Mouse (Mus musculus): ENCODE measurements around the gene Mslnl.
A peak's percentile ranks its signal among the peaks of the same experiment; 100 is the strongest.
"Not testable (repeated sequence)": the region's sequence is repeated elsewhere in the genome, so short reads cannot be mapped to it uniquely, and the experiment has no call there.

Mslnl gene

DNA sequence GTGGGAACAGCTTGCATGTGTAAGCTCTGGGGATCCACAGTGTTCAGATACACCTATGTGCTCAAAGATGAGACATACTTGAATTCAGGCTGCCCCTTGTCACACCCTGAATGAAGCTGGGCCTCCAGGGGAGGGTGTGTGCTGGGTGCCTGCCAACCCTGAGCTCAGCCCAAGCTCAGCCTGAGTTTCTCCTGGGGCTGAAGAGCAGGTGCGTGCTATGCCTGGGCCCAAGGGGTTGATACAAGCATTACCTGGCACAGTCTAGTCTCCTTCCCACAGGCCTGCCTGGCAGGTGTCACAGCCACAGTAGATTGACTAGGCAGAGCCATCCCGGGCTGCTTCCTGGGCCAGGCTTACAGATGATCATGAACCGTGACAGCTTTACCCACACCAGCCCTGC, at the start of gene Mslnl:
Mslnl (plus strand) TSS at position 298 of the 400 bp plus-strand sequence.
- no peak for DNase-seq (ENCODE audit: low spot score)

DNA sequence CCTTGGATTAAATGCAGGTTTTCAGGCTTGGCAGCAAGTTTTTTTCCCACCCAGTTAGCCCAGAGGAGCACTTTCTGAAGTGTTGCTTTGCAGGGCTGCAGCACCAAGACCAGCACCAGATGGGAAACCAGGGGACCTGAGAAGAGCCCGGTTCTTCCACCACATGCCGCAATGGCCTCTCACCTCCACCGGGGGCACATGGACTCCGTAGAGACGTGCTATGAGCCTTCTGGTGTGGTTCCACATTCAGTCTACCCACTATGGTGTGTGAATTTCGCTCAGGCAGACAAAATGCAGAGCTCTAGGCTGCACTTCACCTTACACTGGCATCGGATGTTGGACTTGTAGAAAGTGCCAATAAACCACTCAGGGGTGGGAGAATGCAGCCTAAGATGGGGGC, 49.5 kb upstream of the Mslnl start:
- DNase-seq (ENCODE audit: low spot score): no peak

DNA sequence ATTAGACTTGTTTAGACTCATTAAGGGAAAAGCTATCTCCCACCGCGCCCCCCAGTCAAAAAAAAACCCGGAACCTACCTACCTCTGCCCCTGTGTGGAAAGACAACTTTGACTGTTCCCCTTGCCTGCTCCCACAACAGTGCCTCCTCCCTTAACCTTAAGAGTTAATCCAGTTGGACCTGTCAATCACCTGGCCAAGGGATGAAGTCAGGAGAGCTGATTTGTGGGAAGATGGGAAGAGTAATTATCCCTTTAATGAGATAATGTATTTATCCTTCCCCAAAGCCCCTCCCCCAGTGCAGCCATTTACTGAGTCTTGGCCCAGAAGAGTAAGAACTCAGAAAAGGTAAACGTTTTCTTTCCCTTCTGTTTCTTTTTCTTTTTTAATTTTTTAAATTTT, 46.9 kb upstream of the Mslnl start:
- no peak for DNase-seq (ENCODE audit: low spot score)

DNA sequence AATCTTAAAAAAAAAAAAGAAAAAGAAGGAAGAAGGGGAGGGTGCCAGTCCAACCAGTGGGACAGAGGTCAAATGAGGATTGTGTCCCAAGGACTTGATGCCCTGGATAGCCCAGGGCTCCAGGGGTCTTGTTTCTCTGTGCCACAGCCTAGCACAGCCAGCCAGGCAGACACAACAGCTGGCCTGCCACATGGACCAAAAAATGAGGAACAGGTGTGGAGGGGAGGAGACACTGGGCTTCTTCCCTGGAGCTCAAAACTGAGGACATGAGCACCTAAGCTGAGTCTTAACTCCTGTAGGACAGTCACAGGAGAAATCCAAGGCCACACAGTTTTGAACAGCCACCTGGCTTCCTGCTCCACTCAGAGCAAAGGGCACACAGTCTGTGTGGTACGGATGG, 39.6 kb upstream of the Mslnl start:
- no peak for DNase-seq (ENCODE audit: low spot score)

DNA sequence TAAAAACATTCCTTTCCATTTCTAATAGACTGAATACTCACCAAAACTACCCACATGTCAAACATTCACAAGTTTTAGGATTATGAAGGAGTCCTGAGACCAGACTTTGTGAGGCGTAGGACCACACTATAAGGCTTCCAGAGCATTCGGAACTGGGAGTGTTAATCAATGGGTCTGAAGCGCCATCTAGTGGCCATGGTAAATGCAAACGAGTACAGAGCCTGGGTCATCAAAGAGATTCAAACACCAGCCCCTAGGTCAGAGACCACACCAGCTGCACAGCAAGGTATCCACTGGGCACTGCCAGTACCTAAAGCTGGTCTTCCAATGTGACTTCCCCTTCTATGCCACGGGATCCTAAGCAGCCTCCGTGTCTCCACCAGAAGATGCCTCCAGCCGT, 37.4 kb upstream of the Mslnl start:
- DNase-seq (ENCODE audit: low spot score): peak; percentile 62

DNA sequence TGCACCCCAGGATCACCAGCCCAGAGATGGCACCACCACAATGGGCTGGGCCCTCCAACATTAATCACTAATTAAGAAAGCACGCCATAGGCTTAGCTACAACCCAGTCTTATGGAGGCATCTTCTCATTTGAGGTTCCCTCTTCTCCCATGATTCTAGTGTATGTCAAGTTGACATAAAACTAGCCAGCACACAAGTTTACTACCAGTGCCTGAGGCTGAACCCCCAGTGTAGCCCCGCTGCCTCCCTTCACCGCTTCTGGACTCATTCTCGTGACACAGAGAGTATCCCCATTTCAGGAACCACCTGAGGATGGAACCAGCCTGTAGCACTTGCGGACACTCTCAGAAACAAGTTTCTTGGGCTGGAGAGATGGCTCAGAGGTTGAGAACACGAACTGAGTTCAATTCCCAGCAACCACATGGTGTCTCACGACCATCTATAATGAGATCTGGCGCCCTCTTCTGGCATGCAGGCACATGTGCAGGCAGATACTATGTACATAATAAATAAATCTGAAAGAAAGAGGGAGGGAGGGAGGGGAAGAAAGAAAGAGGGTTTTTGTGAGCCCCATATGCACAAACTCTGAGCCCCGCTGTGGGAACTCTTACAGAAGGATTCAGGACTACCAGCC, 34.9 kb upstream of the Mslnl start:
- no peak for DNase-seq (ENCODE audit: low spot score)

DNA sequence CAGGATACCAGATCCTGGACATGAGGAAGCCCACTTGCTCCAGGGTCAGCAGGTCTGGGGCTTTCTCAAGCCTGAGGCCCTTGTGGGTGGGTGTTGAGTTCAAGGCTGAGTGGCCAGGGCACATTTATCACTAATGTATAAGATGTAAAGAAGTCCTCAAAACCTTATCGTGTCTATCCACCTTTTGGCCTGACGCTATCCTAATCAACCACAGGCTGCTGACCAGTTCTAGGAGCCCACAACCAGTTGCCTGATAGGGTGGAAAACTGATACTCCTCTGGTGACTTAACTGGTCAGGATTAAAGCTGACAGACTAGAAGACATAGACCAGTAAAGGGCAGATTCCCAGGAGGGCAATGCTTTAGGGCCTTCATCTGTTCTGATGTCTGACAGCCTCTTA, 25.8 kb upstream of the Mslnl start:
- no peak for DNase-seq (ENCODE audit: low spot score)

DNA sequence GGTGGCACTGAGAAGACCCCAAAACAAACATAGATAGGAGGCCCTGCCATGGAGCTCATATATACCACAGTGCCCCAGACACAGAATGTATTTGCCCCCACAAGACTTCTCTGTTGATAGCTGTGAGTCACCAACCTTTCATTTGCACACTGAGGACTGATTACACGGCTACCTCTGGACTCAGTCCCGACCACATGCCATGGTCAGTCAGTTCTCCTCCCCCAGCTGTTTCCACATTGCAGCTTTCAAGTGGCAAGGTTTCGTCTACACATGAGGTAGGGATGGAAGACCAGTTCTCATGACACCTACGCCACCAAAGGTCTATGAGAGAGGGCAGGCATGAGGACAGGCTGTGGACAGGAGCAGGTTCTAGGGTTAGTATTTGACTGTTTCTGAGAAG, 24.7 kb upstream of the Mslnl start:
- DNase-seq (ENCODE audit: low spot score): no peak

DNA sequence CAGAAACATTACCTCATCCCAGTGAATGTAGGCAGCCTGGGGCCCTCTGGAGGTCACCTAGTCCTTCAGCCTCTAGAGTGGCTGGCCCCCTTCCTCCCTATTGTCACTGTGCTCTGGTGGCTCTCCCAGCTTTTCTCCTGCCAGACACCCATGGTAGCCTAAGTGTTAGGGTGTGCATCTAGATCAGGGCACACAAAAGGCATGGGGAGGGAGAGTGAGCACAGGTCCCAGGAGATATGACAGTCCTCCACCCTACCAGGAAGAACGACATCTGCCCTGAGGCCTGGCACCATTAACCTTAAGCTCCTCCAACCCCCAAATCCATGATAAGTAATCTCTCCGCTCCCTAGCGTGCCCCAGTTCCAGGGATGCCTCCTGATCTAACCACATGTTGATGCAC, 20.2 kb upstream of the Mslnl start:
- no peak for DNase-seq (ENCODE audit: low spot score)

DNA sequence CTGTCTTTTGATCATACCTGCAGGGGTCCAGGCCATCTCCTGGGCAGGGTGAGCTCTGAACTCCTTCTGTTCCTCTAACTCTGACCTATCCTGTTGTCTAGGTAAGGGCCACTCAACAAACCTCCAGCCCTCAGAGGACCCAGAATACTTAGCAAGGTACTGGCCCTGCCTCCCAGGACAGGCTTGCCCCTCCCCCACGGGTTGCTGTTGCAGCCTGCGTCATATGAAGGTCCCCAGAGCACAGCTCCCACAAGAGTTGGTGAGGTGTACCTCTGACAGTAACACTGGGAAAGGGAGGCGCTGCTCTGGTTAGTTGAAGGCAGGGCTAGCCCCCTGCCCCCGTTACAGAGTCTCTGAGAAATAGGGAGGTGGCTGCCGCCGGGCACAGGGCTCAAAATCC, 19.7 kb upstream of the Mslnl start:
- no peak for DNase-seq (ENCODE audit: low spot score)

DNA sequence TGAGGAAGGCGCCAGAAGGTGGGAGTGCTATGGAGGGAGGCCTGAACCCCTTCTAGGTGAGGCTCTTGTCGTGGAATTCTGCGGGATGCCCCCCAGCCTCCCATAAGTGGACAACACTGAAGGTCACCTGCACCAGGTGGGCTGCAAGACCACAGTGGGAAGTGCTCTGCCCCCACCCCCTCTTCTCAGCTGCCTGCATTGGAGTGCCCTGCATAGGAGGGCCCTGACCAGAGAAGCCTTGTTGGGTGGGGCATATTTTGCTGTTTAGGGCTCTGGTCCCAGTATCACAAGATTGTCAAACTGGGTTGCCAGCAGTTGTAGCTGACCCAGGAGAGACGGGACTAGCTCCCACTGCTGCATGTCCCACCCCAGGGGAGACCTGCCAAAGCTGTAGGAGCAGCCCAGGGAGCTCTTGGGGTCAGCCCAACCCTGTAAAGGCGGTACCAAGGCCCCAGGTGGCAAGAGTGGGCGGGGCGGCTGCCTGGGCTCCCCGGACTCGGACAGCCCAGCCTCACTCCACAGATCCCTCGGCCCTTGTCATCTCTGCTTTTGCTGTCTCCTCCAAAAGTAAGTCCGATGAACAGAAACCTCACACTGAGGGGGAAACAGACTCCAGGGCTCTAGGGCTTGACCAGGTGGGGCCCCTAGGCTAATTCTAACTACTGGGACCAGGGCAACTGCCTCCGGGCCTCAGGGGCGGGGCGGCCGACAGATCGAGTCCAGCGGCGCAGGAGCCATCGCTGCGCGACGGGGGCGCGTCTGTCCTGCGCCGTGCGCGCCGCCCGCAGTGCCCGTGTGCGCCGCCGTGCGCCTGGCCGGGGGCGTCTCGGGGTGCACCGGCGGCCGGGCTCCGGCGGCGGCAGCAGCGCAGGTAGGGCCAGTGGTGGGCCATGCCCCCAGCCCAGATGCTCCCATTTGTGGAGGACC, 18.9 kb upstream of the Mslnl start, which contains the start of gene Gng13:
Gng13 (plus strand) TSS at position 461 of the 927 bp plus-strand sequence.
- no peak for DNase-seq (ENCODE audit: low spot score)

DNA sequence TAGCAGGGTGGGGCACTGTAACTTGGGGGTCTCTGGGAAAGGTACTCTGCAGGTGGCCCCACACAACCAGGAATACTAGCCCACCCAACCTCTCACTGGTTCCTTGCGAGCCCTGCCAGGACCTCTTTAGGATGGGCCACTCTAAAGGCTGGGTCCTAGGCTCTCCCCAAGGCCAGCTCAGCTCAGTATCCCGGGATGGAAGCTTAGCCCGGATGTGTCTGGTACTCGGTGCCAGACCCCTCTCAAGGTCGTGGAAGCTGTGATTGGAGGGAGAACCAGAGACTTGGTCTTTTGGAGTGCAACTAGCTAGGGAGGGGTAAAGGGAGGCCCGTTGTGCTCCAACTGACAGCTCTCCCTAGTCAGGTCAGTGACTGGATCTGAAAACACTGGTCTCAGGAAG, 18.2 kb upstream of the Mslnl start:
- no peak for DNase-seq (ENCODE audit: low spot score)

DNA sequence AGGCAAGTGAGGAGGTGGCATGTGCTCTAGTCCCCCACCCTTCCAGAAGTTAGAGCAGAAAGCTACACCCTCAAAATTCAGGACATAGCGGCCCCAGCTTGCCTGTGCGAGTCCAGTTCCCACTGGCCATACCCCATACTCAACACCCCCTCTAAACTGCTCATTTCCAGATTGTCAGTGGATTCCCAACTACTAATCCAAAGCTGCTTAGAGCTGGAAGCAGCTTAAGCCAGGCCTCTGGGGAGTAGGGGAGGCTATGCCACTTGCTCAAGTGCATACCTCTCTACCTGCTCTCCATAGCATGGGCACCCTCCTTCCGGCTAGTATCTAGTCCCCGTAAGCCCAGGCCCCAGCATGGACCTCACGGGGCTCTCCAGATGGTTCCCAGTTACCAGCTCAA, 14.4 kb upstream of the Mslnl start:
- DNase-seq (ENCODE audit: low spot score): no peak

DNA sequence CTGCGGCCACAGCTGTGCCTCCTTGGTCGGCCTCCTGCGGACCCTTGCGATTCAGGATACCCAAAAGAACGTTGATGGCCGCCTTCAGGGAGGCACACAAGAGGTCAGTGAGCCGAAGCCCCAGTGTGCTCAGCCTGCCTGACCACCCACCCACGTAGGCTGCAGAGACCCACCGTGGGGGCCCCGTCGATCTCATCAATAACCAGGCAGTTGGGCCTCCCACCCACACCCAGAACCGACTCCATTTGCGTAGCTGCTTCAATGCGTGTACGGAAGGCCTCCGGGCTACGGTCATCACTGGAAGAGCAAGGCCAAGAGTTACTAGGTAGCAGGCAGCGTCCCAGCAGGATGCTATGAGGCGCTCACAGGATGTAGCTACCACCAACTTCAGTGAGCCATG, 12.4 kb upstream of the Mslnl start:
- no peak for DNase-seq (ENCODE audit: low spot score)

DNA sequence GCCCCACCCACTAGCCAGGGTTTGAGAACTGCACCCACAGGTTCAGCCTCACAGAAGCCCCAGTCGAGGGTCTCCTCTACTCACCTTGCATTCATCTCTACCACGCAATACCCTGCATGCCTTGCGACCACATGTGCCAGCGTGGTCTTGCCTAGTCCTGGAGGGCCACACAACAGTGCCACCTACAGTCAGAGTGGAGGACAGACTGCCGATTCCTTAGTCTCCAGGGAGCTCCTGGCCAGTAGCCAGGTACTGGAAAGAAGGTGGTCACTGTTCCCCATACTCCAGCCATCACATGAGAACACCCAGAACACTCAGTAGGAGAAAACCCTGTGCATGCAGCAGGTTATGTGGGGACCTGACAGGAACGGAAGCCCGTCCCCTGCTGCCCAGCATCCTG, 11.9 kb upstream of the Mslnl start:
- no peak for DNase-seq (ENCODE audit: low spot score)

DNA sequence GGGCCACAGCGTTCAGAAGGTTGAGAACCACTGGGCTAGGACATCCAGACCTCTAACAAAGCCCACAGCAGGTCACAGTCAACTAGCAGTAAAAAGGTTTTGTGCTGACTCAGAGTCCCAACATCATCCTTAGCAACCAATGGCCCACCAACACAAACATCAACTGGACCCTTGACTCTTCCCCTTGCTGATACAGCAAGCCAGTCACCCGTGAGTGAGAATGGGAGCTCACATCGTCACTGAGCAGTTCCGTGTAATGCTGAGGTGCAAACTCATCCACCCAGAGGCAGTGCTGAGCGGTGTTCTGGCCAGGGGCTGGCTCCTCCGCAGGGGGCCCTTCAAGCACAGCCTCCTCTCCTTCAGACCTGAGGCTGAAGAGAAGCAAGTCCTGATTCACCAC, 10.6 kb upstream of the Mslnl start:
- DNase-seq (ENCODE audit: low spot score): no peak

DNA sequence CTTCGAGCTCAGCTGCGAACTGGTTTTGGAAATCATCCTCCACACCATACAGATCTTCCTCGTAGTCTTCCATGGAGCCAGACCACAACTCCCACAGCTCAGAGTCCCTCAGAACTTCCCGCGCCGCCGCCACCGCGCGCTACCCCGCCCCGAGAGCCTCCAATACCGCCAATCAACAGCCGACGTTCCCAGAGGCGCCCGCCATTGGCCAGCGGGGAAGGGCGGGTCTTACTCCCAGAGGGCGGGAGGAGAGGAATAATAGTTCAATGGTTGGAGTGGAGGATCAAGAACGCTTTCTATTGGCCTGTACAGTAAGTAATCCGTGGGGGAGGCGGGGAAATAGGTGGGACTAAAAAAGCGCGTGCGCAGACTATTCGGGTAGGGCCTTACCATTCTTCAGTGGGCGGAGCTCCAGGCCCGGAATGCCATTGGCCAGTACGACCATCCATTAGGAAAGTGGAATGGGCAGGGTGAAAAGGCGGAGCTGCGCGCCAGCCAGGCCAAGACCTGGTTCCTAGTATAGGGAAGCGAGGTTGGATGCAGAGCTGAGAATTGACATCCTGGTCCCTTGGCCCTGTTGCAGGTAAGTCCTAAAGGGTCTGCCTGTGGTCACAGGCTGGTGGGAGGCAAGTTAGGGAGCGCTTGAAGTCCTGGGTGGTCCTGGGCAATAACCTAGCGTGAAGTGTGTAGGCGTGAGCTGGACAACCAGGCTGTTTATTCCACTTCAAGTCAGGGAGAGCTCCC, 8.4 kb upstream of the Mslnl start, which contains the start of the genes Chtf18 and Rpusd1:
Chtf18 (minus strand) TSS at position 155 of the 744 bp plus-strand sequence.
Rpusd1 (plus strand) TSS at position 406 of the 744 bp plus-strand sequence.
- peak; percentile 100 for DNase-seq (ENCODE audit: low spot score)

DNA sequence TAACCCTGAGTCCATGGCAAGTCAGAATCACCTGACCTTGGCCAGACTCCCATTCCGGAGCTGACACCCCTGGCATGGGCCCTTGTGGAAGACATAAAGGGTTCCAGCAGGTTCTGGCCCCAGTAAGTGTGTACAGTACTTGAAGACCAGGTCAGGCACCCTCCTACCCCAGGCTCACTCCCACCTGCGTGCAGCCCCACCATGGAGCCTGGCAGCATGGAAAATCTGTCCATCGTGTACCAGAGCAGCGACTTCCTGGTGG, 7.9 kb upstream of the Mslnl start:
- DNase-seq (ENCODE audit: low spot score): no peak

DNA sequence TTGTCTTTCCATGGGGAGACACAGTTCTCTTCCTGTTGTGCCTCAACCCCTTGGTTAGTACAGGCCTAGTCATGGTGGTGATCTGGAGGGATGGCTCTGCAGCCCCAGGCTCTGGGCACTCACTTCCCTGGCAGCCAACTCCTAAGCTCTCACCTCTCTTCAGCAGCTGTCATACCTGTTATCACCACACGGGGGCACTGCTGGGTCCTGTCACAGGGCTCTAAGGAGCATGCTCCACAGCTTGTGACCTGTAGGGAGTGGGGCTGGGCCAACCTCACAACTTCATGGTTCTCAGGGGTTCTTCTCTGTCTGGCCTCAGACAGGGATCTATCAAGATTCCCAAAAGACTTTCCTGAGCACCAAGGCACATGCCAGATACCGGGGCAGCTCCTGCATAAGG, 3.8 kb upstream of the Mslnl start:
- peak; percentile 78 for DNase-seq (ENCODE audit: low spot score)

DNA sequence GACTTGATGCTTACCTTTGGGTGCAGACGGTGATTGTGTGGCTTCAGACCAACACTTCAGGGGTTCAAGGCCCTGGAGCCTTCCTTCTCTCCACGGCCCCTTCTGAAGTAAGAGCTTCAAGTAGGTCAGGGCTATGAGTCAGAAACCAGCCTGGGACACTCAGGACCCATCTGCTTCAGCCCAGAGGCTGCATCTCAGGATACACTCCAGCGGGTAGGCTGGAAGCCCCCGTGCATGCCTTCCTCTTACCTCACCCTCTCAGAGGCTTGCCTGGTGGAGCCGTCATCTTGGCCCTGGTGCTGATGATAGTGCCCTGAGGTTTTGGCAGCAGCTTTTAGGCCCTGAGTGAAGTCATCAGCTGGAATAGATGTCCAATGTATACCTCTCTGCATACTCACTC, 596 bp upstream of the Mslnl start:
- DNase-seq (ENCODE audit: low spot score): no peak

DNA sequence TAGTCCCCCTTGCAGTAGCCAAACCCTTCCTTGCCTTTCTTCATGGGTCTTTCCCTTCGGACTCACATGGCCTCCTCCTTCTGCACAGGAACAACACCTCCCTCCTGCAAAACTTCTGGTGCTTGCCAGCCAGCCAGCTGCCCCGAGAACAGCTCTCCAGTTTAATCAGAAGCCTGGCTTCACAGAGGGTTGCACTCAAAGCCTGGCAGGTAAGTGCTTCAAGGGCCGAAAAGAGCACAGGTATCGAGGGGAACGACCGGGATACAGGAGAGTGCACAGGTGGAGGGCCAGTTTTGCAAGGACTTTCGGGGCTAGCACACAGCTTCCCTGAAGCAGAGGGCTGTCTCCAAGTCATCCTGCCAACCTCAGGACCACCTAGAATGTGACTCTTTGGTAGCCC, 3.0 kb downstream of the Mslnl start:
- peak; percentile 14 for DNase-seq (ENCODE audit: low spot score)

DNA sequence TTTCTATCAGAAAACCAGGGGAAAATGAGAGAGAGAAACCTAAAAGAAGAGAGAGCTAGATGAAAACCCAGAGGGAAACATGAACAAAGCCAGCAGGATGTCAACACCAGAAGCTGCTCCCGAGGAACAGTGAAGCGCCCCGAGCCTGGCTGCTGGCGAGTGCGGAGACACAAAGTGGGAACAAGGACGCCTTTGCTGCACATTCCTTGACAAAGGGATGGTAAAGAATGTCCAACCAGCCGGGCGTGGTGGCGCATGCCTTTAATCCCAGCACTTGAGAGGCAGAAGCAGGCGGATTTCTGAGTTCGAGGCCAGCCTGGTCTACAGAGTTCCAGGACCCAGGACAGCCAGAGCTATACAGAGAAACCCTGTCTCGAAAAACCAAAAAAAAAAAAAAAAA, 5.6 kb downstream of the Mslnl start:
- not testable (repeated sequence) for DNase-seq (ENCODE audit: low spot score)

DNA sequence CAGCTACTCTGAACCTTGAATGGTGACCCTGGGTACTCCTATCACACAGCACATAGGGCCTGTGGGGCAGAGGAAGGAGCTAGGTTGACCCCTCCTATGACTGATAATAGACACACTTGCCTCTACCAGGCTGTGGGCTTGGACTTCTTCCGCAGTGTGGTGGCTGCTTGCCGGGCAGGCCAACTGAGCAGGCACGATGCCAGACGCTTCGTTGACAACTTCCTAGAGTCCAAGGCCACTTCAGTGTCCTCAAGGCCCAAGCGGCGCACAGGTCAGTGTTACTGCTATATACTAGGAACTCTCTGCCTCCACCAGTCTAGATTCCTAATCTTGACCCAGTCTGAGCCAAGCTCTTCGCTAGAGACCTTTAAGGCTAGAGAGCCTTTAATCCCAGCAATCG, 8.0 kb downstream of the Mslnl start:
- no peak for DNase-seq (ENCODE audit: low spot score)
